Mouse (Mus musculus) thymus, adult 2 months (tissue): ENCODE data around the gene Ccdc184.

ENCODE experiments used
- CTCF ChIP-seq: fragments of 200-500 bp; IDR thresholded peaks from 2 replicates; pipeline ENCODE4 v1.5.1; 2012; ENCODE audit warnings: mild to moderate bottlenecking, control low read depth, low read length, moderate library complexity, borderline replicate concordance; ENCODE audit not compliant: control insufficient read depth, poor library complexity, insufficient read depth; ENCODE audit errors: extremely low read depth
- POLR2A ChIP-seq: fragments of 200-500 bp; IDR thresholded peaks from 2 replicates; pipeline ENCODE4 v1.6.1; 2012; ENCODE audit warnings: mild to moderate bottlenecking, low read length, control low read depth, moderate library complexity; ENCODE audit not compliant: control insufficient read depth, poor library complexity, insufficient read depth; ENCODE audit errors: extremely low read depth

- no peak for TF ChIP-seq CTCF
- TF ChIP-seq POLR2A = no peak
Observed at GRCm38 (mm10) chr15:98139763-98140162, 27.2 kb upstream of the Ccdc184 start.
